Mouse (Mus musculus): ENCODE results near the gene Gabarap.

Gene Gabarap

GRCm38 (mm10) chr11:69968793-69969192 lies 22.1 kb upstream of the Gabarap start:
- DNase-seq (ENCODE audit: low read depth, low spot score): no peak

GRCm38 (mm10) chr11:69970222-69970621 lies 20.7 kb upstream of the Gabarap start:
- no peak for DNase-seq (ENCODE audit: low read depth, low spot score)

- no peak for DNase-seq (ENCODE audit: low read depth, low spot score)
Measured at GRCm38 (mm10) chr11:69970775-69971174, 20.2 kb upstream of the Gabarap start.

- no peak for DNase-seq (ENCODE audit: low read depth, low spot score)
Measured at GRCm38 (mm10) chr11:69974907-69975306, 16.0 kb upstream of the Gabarap start.

GRCm38 (mm10) chr11:69976271-69976670 lies 14.7 kb upstream of the Gabarap start:
- no peak for DNase-seq (ENCODE audit: low read depth, low spot score)

- DNase-seq (ENCODE audit: low read depth, low spot score): no peak
Measured at GRCm38 (mm10) chr11:69979827-69980195, 11.1 kb upstream of the Gabarap start.

- peak; percentile 100 for DNase-seq (ENCODE audit: low read depth, low spot score)
Measured at GRCm38 (mm10) chr11:69980196-69981140, 10.5 kb upstream of the Gabarap start.

- no peak for DNase-seq (ENCODE audit: low read depth, low spot score)
Measured at GRCm38 (mm10) chr11:69981141-69981762, 9.7 kb upstream of the Gabarap start, which contains the start of gene Ctdnep1. Gene Ctdnep1, plus strand, starts transcription at chr11:69981156.

GRCm38 (mm10) chr11:69982225-69982624 lies 8.7 kb upstream of the Gabarap start, which contains the start of gene Elp5:
Gene Elp5, minus strand, starts transcription at chr11:69982517.
- no peak for DNase-seq (ENCODE audit: low read depth, low spot score)

GRCm38 (mm10) chr11:69982877-69983276 lies 8.1 kb upstream of the Gabarap start:
- DNase-seq (ENCODE audit: low read depth, low spot score): no peak

- DNase-seq (ENCODE audit: low read depth, low spot score): no peak
Measured at GRCm38 (mm10) chr11:69983377-69983776, 7.6 kb upstream of the Gabarap start.

GRCm38 (mm10) chr11:69984431-69984830 lies 6.5 kb upstream of the Gabarap start:
- no peak for DNase-seq (ENCODE audit: low read depth, low spot score)

- DNase-seq (ENCODE audit: low read depth, low spot score): no peak
Measured at GRCm38 (mm10) chr11:69989949-69990348, 994 bp upstream of the Gabarap start.

GRCm38 (mm10) chr11:69991711-69992110 lies 768 bp downstream of the Gabarap start:
- no peak for DNase-seq (ENCODE audit: low read depth, low spot score)

- no peak for DNase-seq (ENCODE audit: low read depth, low spot score)
Measured at GRCm38 (mm10) chr11:69992396-69992795, 1.5 kb downstream of the Gabarap start.

GRCm38 (mm10) chr11:69992932-69993331 lies 2.0 kb downstream of the Gabarap start:
- no peak for DNase-seq (ENCODE audit: low read depth, low spot score)

- DNase-seq (ENCODE audit: low read depth, low spot score): no peak
Measured at GRCm38 (mm10) chr11:69994401-69995090, 3.6 kb downstream of the Gabarap start.

- DNase-seq (ENCODE audit: low read depth, low spot score): peak; percentile 100
Measured at GRCm38 (mm10) chr11:69995391-69995960, 4.5 kb downstream of the Gabarap start, which contains the start of gene Phf23. Gene Phf23, plus strand, starts transcription at chr11:69995777.

GRCm38 (mm10) chr11:69996161-69997061 lies 5.5 kb downstream of the Gabarap start:
- peak; percentile 49 for DNase-seq (ENCODE audit: low read depth, low spot score)

GRCm38 (mm10) chr11:69997070-69997509 lies 6.1 kb downstream of the Gabarap start:
- peak; percentile 95 for DNase-seq (ENCODE audit: low read depth, low spot score)
